Mouse (Mus musculus): ENCODE data around the gene 5730596B20Rik.

DNA sequence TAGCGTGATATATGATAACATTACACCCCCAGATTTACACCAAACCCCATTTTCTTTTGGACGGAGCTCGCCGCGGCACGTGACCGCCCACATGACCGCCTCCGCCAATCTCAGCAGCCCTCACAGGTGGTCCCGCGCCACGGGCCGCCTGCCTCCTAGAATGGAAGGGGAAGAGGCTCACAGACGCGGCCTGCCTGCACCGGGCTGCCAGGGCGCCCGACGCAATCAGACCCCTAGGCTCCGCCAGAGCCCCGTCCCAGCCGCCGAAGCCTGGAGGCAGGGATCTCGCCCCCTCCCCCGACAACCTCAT is 40.1 kb downstream of the 5730596B20Rik start:
- TF ChIP-seq CTCF (IDR thresholded peaks at IDR 0.05; ENCODE audit: borderline replicate concordance, extremely low read depth, insufficient read depth, insufficient read length), result no peak
- TF ChIP-seq POLR2A (IDR thresholded peaks at IDR 0.05; ENCODE audit: borderline replicate concordance, extremely low read depth, insufficient read depth, insufficient read length, poor library complexity, severe bottlenecking), result no peak
